Mouse (Mus musculus): ENCODE measurements around the gene Cped1. TPM values are rescaled to one million over a fixed set of nuclear protein-coding genes. Genes with fewer than 3 reads are reported as not detected.
A peak's percentile ranks its signal among the peaks of the same experiment; 100 is the strongest.

Gene Cped1
- 3.1 and 5.2 TPM in 2 replicates for polyA plus RNA-seq (2015; fragmentation: Nextera tagmentation; extraction: Ambion mirVana)

DNA sequence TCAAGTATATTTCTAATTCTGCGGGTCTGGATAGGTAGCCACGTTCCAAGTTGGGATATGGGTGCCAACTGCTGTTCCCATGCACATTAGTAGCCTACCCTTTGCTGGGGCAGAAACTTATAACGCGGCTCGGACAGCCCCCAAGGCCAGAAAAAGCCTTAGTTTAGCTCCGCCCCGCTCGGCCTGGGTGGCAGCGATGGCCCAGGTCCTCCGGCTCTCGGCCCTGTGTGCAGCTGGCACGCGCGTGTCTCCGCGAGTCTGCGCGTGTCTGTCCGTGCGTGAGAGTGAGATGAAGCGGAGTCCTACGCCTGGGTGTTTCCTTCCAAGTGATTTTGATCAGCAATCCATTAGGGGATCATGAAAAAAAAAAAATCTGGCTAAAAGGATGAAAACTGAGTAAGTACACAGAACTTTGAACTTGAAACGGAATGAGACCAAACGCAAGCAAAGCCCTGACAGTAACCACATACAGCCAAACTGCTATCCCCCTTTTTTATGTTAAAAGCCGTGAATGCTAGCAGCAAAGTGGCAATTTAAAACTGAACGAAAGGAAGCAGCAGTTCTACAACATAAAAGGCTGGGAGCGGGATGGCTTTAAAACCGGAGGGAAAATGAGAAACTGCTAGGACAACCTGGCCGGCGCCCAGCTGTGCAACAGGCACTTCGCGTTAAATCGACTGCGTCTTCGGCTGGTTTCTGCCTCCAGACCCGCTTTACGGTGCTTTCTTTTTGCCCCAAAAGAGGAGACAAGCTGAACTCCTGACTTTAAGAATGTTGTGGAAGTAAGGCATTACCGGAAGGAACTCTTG, at the start of gene Cped1:
Cped1 (plus strand) TSS at position 185 of the 809 bp plus-strand sequence.
- Histone ChIP-seq H3K27ac (ENCODE audit: low read depth, low read length) (no peak within 1 kb of the TSS), H3K9me3 (ENCODE audit: control insufficient read depth, low read length) (no peaks in the 10 kb centered on the region), H3K4me3 (ENCODE audit: low read length) (peak within 1 kb of the TSS; percentile 53), H3K36me3 (ENCODE audit: control insufficient read depth, insufficient read depth, low read length) (no peaks in the 10 kb centered on the region), H3K27me3 (replicated peaks; ENCODE audit: control insufficient read depth, insufficient read depth, low read length) (peaks cover 10% of the 10 kb centered on the region), H3K4me1 (ENCODE audit: control insufficient read depth, insufficient read depth, low read depth, low read length) (peaks cover 17% of the 10 kb centered on the region), H3K4me2 (ENCODE audit: low read length) (peak within 1 kb of the TSS; percentile 100), H3K9ac (ENCODE audit: low read depth, low read length) (peak within 1 kb of the TSS; percentile 53)
- ATAC-seq: peak; percentile 81
- WGBS: under 1% methylated on average over 38 of the region's 38 CpGs

DNA sequence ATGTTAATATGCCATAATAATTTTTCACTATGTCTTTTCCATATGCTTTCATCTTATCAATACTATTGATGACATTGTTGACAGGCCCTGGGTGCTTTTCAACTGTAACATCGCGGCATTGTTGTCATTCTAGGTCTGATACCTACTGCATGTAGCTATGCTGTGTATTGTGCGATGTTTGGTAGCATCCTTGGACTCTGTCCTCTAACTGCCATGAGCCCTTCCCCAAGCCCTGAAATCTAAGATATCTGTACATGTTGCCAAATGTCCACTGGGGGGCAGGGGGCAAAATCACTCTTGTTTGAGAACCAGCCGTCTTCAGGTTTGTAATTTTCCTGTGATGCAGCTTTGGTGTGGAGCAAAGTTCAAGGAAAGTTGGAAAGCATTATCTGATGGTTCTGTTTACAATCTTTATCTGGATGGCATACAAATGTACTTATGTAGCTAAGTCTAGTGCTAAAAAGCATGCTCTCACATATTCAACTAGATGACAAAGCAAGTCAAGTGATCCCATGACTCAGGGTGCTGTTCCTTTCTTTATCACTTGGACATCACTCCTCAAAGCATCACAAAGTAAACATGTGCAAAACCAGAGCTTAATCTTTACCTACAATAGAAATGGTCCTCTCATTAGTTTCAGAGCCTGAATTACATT, 47.6 kb upstream of the Cped1 start:
- whole genome bisulfite sequencing: 90% methylated on average over 4 of the region's 4 CpGs
- Histone ChIP-seq H3K4me3 (ENCODE audit: low read length) (no peak overlapping the region), H3K27ac (ENCODE audit: low read depth, low read length) (no peak overlapping the region), H3K27me3 (replicated peaks; ENCODE audit: control insufficient read depth, insufficient read depth, low read length) (no peaks in the 10 kb centered on the region), H3K4me2 (ENCODE audit: low read length) (no peak overlapping the region), H3K4me1 (ENCODE audit: control insufficient read depth, insufficient read depth, low read depth, low read length) (no peaks in the 10 kb centered on the region), H3K36me3 (ENCODE audit: control insufficient read depth, insufficient read depth, low read length) (no peaks in the 10 kb centered on the region), H3K9ac (ENCODE audit: low read depth, low read length) (no peak overlapping the region), H3K9me3 (ENCODE audit: control insufficient read depth, low read length) (no peaks in the 10 kb centered on the region)
- no peak for ATAC-seq

DNA sequence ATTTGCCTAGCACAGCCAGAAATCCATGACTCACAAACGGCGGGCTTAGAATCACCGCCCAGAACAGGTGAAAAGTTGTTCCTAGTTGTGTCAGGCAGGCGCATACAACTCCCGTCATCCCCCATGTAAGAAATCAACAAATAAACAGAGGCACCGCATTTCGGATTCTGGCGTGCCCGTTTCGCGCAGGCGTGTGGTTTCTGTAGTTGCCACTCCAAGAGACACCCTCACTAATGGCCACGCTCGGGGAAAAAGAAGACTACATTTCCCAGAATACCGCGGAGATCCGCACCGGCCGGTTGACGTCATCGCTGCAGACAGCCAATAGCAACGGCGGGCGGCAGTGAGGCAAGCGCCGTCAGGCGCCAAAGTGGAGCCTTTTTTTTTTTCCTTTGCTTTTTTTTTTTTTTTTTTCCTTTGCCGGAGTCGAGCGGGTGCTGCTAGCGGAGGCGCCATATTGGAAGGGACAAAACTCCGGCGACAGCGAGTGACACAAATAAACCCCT, 36.4 kb upstream of the Cped1 start, which contains the start of gene Ing3:
Ing3 (plus strand) TSS at position 346 of the 506 bp plus-strand sequence.
- H3K4me2 ChIP-seq (ENCODE audit: low read length): peak within 1 kb of the TSS; percentile 66
- H3K27ac ChIP-seq (ENCODE audit: low read depth, low read length): peak within 1 kb of the TSS; percentile 99
- peak within 1 kb of the TSS; percentile 88 for H3K9ac ChIP-seq (ENCODE audit: low read depth, low read length)
- peaks cover 8% of the 10 kb centered on the region for H3K4me1 ChIP-seq (ENCODE audit: control insufficient read depth, insufficient read depth, low read depth, low read length)
- no peaks in the 10 kb centered on the region for H3K9me3 ChIP-seq (ENCODE audit: control insufficient read depth, low read length)
- H3K36me3 ChIP-seq (ENCODE audit: control insufficient read depth, insufficient read depth, low read length): no peaks in the 10 kb centered on the region
- ATAC-seq: peak; percentile 98
- H3K4me3 ChIP-seq (ENCODE audit: low read length): peak within 1 kb of the TSS; percentile 72
- under 1% methylated on average over 34 of the region's 35 CpGs for whole genome bisulfite sequencing
- H3K27me3 ChIP-seq (replicated peaks; ENCODE audit: control insufficient read depth, insufficient read depth, low read length): no peaks in the 10 kb centered on the region

DNA sequence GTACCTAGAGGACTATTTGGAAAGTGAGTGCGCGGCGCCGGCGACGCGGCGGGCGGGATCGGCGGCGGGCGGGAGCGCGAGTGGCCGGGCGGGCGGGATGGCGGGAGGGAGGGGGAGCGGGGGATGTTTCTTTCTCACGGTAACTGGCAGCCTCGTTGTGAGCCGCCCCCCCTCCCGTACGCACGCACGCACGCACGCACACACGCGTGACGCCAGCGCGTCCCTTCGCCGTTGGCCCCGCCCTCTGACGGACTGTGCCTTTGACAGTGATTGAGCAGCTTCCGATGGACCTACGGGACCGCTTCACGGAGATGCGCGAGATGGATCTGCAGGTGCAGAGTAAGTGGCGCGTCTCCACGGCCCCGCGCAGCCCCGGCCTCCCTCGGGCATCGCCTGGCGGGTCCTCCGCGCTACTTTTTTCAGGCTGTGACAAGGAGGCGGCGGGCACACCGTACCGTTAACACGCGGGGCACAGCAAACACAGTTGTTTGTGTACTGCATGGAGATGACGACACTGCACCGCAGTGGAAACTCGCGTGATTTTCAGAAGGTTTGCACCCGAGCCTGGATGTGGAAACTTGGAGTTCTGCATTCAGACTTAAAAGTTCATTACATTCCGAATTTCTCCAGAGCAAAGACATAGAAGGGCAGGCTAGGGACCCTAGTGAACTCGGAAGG, 35.8 kb upstream of the Cped1 start:
- Histone ChIP-seq H3K9me3 (ENCODE audit: control insufficient read depth, low read length) (no peaks in the 10 kb centered on the region), H3K9ac (ENCODE audit: low read depth, low read length) (peak overlapping the region; percentile 88), H3K4me1 (ENCODE audit: control insufficient read depth, insufficient read depth, low read depth, low read length) (peaks cover 8% of the 10 kb centered on the region), H3K27me3 (replicated peaks; ENCODE audit: control insufficient read depth, insufficient read depth, low read length) (no peaks in the 10 kb centered on the region), H3K4me3 (ENCODE audit: low read length) (peak overlapping the region; percentile 72), H3K36me3 (ENCODE audit: control insufficient read depth, insufficient read depth, low read length) (no peaks in the 10 kb centered on the region; the same call in 1 of the 2 replicates), H3K27ac (ENCODE audit: low read depth, low read length) (peak overlapping the region; percentile 99), H3K4me2 (ENCODE audit: low read length) (peak overlapping the region; percentile 54)
- WGBS: under 1% methylated on average over 41 of the region's 68 CpGs
- ATAC-seq: peak; percentile 96

DNA sequence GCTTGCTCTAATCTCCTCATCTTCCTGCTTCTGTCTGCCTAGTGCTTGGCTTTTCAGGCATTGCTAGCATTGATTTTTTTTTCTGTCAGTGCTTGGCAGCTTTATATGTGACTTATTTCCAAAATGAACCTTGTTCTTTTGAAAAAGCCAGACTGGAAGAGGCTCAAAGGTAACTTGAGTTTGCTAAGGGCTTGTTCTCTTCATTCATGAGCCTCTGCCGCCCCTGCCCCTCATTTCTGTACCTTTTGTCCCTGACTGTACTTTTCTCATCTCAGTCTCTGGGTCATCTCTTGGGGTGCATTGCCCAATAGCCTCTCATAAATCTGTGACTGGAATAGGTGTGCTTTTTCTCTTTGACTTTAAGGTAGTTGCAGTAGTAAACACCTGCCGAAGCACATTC, 35.0 kb upstream of the Cped1 start:
- no peak overlapping the region for H3K27ac ChIP-seq (ENCODE audit: low read depth, low read length)
- H3K9ac ChIP-seq (ENCODE audit: low read depth, low read length): peak overlapping the region; percentile 88
- H3K4me2 ChIP-seq (ENCODE audit: low read length): peak overlapping the region; percentile 54
- peaks cover 7% of the 10 kb centered on the region; the same call in 1 of the 2 replicates for H3K36me3 ChIP-seq (ENCODE audit: control insufficient read depth, insufficient read depth, low read length)
- 79% methylated on average over 2 of the region's 2 CpGs for WGBS
- no peaks in the 10 kb centered on the region for H3K27me3 ChIP-seq (replicated peaks; ENCODE audit: control insufficient read depth, insufficient read depth, low read length)
- peak overlapping the region; percentile 72 for H3K4me3 ChIP-seq (ENCODE audit: low read length)
- ATAC-seq: no peak
- no peaks in the 10 kb centered on the region for H3K9me3 ChIP-seq (ENCODE audit: control insufficient read depth, low read length)
- peaks cover 8% of the 10 kb centered on the region for H3K4me1 ChIP-seq (ENCODE audit: control insufficient read depth, insufficient read depth, low read depth, low read length)

DNA sequence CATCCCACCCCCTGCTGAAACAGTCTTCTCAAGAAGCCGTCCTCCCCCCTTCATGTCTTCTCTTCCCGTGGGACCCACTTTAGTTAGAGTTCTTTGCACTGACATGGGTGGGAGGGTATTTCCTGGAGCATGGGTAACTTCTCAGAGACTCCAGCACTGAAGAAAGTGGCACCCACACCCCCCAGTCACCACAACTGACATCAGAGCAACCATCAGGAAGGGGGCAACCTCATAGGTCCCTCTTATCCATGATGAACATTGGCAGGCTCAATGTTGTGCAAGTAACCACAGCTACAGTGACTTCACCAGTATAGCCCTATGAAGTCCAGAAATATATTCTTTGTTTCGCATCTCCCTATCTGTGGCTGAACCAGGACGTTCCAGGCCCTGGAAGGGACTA, 30.2 kb upstream of the Cped1 start:
- no peak overlapping the region for H3K27ac ChIP-seq (ENCODE audit: low read depth, low read length)
- H3K4me1 ChIP-seq (ENCODE audit: control insufficient read depth, insufficient read depth, low read depth, low read length): peaks cover 6% of the 10 kb centered on the region
- H3K4me2 ChIP-seq (ENCODE audit: low read length): no peak overlapping the region
- WGBS: 89% methylated on average over 4 of the region's 4 CpGs
- no peak for ATAC-seq
- H3K4me3 ChIP-seq (ENCODE audit: low read length): no peak overlapping the region
- no peak overlapping the region for H3K9ac ChIP-seq (ENCODE audit: low read depth, low read length)
- H3K36me3 ChIP-seq (ENCODE audit: control insufficient read depth, insufficient read depth, low read length): peaks cover 12% of the 10 kb centered on the region; the same call in 1 of the 2 replicates
- H3K27me3 ChIP-seq (replicated peaks; ENCODE audit: control insufficient read depth, insufficient read depth, low read length): no peaks in the 10 kb centered on the region
- H3K9me3 ChIP-seq (ENCODE audit: control insufficient read depth, low read length): no peaks in the 10 kb centered on the region

DNA sequence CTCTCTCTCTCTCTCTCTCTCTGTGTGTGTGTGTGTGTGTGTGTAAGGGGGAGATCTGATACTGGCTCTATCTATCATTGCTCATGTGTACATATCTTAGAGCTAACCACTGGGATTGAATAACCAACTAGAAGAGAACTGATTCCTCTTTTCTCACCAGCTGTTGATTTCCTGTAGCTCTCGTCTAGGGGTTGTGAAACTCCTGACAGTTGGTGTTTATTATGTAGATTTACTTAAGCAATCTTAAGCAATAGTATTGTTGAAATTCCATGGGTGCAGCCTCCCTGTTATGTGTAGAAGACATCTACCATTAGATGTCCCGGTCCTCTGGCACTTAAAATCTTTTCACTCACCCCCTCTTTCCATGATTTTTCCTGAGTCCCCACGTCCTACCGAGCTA, 26.8 kb upstream of the Cped1 start:
- H3K27me3 ChIP-seq (replicated peaks; ENCODE audit: control insufficient read depth, insufficient read depth, low read length): no peaks in the 10 kb centered on the region
- H3K9me3 ChIP-seq (ENCODE audit: control insufficient read depth, low read length): no peaks in the 10 kb centered on the region
- no peak overlapping the region for H3K4me3 ChIP-seq (ENCODE audit: low read length)
- no peak overlapping the region for H3K9ac ChIP-seq (ENCODE audit: low read depth, low read length)
- ATAC-seq: no peak
- WGBS: 89% methylated on average over 4 of the region's 4 CpGs
- no peak overlapping the region for H3K4me2 ChIP-seq (ENCODE audit: low read length)
- H3K27ac ChIP-seq (ENCODE audit: low read depth, low read length): no peak overlapping the region
- no peaks in the 10 kb centered on the region for H3K4me1 ChIP-seq (ENCODE audit: control insufficient read depth, insufficient read depth, low read depth, low read length)
- H3K36me3 ChIP-seq (ENCODE audit: control insufficient read depth, insufficient read depth, low read length): peaks cover 14% of the 10 kb centered on the region

DNA sequence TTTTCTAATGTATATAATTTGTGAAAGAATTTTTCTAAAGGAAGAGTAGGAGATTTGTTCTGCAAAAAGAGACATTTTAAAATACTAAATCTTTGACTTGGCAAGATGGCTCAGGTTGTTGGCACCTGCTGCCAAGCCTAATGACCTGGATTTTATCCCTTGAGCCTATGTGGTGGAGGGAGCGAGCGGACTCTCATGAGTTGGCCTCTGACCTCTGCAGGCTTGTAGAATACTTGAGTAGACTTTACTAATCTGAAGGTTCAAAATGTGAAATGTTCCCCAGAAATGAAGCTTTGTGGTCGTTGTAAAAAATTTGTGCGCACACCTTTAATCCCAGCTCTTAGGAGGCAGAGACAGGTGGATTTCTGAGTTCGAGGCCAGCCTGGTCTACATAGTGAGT, 25.8 kb upstream of the Cped1 start:
- 90% methylated on average over 5 of the region's 5 CpGs for WGBS
- Histone ChIP-seq H3K9me3 (ENCODE audit: control insufficient read depth, low read length) (no peaks in the 10 kb centered on the region), H3K4me2 (ENCODE audit: low read length) (no peak overlapping the region), H3K36me3 (ENCODE audit: control insufficient read depth, insufficient read depth, low read length) (peaks cover 16% of the 10 kb centered on the region), H3K4me1 (ENCODE audit: control insufficient read depth, insufficient read depth, low read depth, low read length) (no peaks in the 10 kb centered on the region), H3K27ac (ENCODE audit: low read depth, low read length) (no peak overlapping the region), H3K9ac (ENCODE audit: low read depth, low read length) (no peak overlapping the region), H3K27me3 (replicated peaks; ENCODE audit: control insufficient read depth, insufficient read depth, low read length) (no peaks in the 10 kb centered on the region), H3K4me3 (ENCODE audit: low read length) (no peak overlapping the region)
- no peak for ATAC-seq

DNA sequence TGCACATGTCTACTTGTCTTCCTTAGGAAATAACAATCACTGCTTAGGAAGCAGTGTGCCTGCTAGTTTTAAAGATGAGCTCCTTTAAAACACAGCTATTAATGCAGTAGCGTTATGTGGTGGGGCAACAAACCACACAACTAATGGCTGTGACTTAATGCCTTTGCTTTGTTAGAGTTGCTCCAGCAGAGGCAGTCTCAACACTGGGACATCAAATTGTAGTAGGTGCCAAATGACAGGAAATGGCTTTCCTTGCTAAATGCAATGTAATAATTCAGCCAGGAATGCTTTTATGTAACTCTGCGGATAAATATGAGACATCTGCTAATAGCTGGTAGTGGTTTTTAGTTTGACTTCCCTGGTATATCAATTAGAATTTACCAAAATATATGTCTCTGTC, 8.2 kb upstream of the Cped1 start:
- 91% methylated on average over 2 of the region's 2 CpGs for WGBS
- no peaks in the 10 kb centered on the region for H3K27me3 ChIP-seq (replicated peaks; ENCODE audit: control insufficient read depth, insufficient read depth, low read length)
- H3K4me2 ChIP-seq (ENCODE audit: low read length): no peak overlapping the region
- ATAC-seq: no peak
- no peaks in the 10 kb centered on the region for H3K9me3 ChIP-seq (ENCODE audit: control insufficient read depth, low read length)
- no peak overlapping the region for H3K4me3 ChIP-seq (ENCODE audit: low read length)
- peaks cover 17% of the 10 kb centered on the region for H3K36me3 ChIP-seq (ENCODE audit: control insufficient read depth, insufficient read depth, low read length)
- H3K4me1 ChIP-seq (ENCODE audit: control insufficient read depth, insufficient read depth, low read depth, low read length): no peaks in the 10 kb centered on the region
- H3K27ac ChIP-seq (ENCODE audit: low read depth, low read length): no peak overlapping the region
- H3K9ac ChIP-seq (ENCODE audit: low read depth, low read length): no peak overlapping the region
